Comparison of ENCODE assay signal across 29 mouse cellular contexts in genomic region chr6:96716931-96717330, GRCm38 (mm10).
A peak's percentile ranks its signal among the peaks of the same experiment; 100 is the strongest.
DNase-seq lines count a peak whose midpoint lies in the region; ATAC-seq lines count a peak whose summit lies in the region.
"Had no signal": no experiment of that assay in that cellular context is flagged by ENCODE, and none has a peak within 500 bp of the region (broad histone marks: within the 10 kb centered on the region; RNA-seq: fewer than 3 reads in every experiment).

No protein-coding gene starts in this region.

- H3K27me3 ChIP-seq in kidney, embryonic 16.5 days (ENCODE audit: insufficient read depth, low read length), result no peaks in the 10 kb centered on the region
- no peaks in the 10 kb centered on the region for H3K27me3 ChIP-seq in limb, embryonic 11.5 days (ENCODE audit: control insufficient read depth, insufficient read depth, low read length)
- H3K27me3 ChIP-seq in limb, embryonic 10.5 days (ENCODE audit: low read depth, poor library complexity, severe bottlenecking), result no peaks in the 10 kb centered on the region
- H3K27me3 ChIP-seq: CH12.LX; embryonic facial prominence, embryonic 13.5 days; embryonic facial prominence, embryonic 15.5 days; forebrain, embryonic 12.5 days; Patski had no signal

- peak; percentile 2 for DNase-seq in embryo, embryonic 10.5 days (ENCODE audit: low spot score)
- DNase-seq in embryo, embryonic 9.5 days (ENCODE audit: extremely low spot score), result no peak
- no peak for DNase-seq in kidney, adult 9 months
- DNase-seq in limb, embryonic 11.5 days (ENCODE audit: low spot score), result peak; percentile 26
- no peak for DNase-seq in limb, embryonic 10.5 days (ENCODE audit: low spot score)
- DNase-seq in mesoderm, embryonic 11.5 days (ENCODE audit: low read depth, low spot score), result peak; percentile 20
- no peak for DNase-seq in urinary bladder, postnatal 4 days (ENCODE audit: low spot score in 2 of 2)
- DNase-seq: adrenal gland, postnatal 10 days; adrenal gland, postnatal 25 days; B cell, adult 2 months; cerebellum, adult 11 months; cerebellum, adult 18-20 months; cerebellum, adult 8-10 months; cerebellum, adult 9-11 months; cerebellum, postnatal 14 days; cerebellum, postnatal 36 days had no signal

- no peak overlapping the region for H3K9ac ChIP-seq in kidney, embryonic 16.5 days (replicated peaks; ENCODE audit: low read length)
- no peak overlapping the region for H3K9ac ChIP-seq in limb, embryonic 11.5 days (ENCODE audit: low read length)
- H3K9ac ChIP-seq: embryonic facial prominence, embryonic 13.5 days; embryonic facial prominence, embryonic 15.5 days; forebrain, embryonic 12.5 days had no signal

- no peaks in the 10 kb centered on the region for H3K36me3 ChIP-seq in kidney, embryonic 16.5 days (ENCODE audit: insufficient read depth, low read length)
- no peaks in the 10 kb centered on the region for H3K36me3 ChIP-seq in limb, embryonic 11.5 days (ENCODE audit: control insufficient read depth, insufficient read depth, low read length)
- no peaks in the 10 kb centered on the region for H3K36me3 ChIP-seq in limb, embryonic 10.5 days
- H3K36me3 ChIP-seq: embryonic facial prominence, embryonic 13.5 days; embryonic facial prominence, embryonic 15.5 days; forebrain, embryonic 10.5 days; forebrain, embryonic 12.5 days; G1E had no signal

- ATAC-seq in kidney, embryonic 16.5 days (ENCODE audit: low FRiP score, low TSS enrichment), result 0 out of 2 replicates have a peak, but pooled peaks have one; percentile 35
- no peak; the same call in 1 of the 2 replicates for ATAC-seq in limb, embryonic 11.5 days (ENCODE audit: insufficient number of reproducible peaks, low FRiP score, low TSS enrichment, low read depth)
- ATAC-seq: activated CD4-positive, CD25-positive, alpha-beta regulatory T cell, adult 4 months; CD4-positive, CD25-positive, alpha-beta regulatory T cell, adult 4 months; forebrain, embryonic 14.5 days; forebrain, embryonic 16.5 days; Patski had no signal

- H3K4me3 ChIP-seq in kidney, embryonic 16.5 days (ENCODE audit: low read length), result no peak overlapping the region
- H3K4me3 ChIP-seq in limb, embryonic 11.5 days (ENCODE audit: low read depth, low read length), result no peak overlapping the region
- no peak overlapping the region for H3K4me3 ChIP-seq in limb, embryonic 10.5 days
- H3K4me3 ChIP-seq: embryonic facial prominence, embryonic 13.5 days; embryonic facial prominence, embryonic 15.5 days; erythroblast, embryonic 14.5 days; forebrain, embryonic 10.5 days; forebrain, embryonic 12.5 days had no signal

- H3K4me1 ChIP-seq in kidney, embryonic 16.5 days (ENCODE audit: insufficient read depth, low read length), result no peaks in the 10 kb centered on the region
- no peaks in the 10 kb centered on the region for H3K4me1 ChIP-seq in limb, embryonic 11.5 days (ENCODE audit: control insufficient read depth, insufficient read depth, low read length)
- peaks cover 31% of the 10 kb centered on the region for H3K4me1 ChIP-seq in limb, embryonic 10.5 days
- H3K4me1 ChIP-seq: embryonic facial prominence, embryonic 13.5 days; embryonic facial prominence, embryonic 15.5 days; forebrain, embryonic 10.5 days; forebrain, embryonic 12.5 days had no signal

- no peak overlapping the region for H3K27ac ChIP-seq in kidney, embryonic 16.5 days (ENCODE audit: low read length)
- H3K27ac ChIP-seq in limb, embryonic 11.5 days (replicated peaks; ENCODE audit: low read depth, low read length), result no peak overlapping the region
- no peak overlapping the region for H3K27ac ChIP-seq in limb, embryonic 10.5 days
- H3K27ac ChIP-seq: embryonic facial prominence, embryonic 13.5 days; embryonic facial prominence, embryonic 15.5 days; forebrain, embryonic 10.5 days; forebrain, embryonic 12.5 days had no signal

- H3K9me3 ChIP-seq in kidney, embryonic 16.5 days (ENCODE audit: low read length), result no peaks in the 10 kb centered on the region
- no peaks in the 10 kb centered on the region for H3K9me3 ChIP-seq in limb, embryonic 11.5 days (ENCODE audit: control insufficient read depth, low read length)
- H3K9me3 ChIP-seq in limb, embryonic 10.5 days (replicated peaks), result no peaks in the 10 kb centered on the region
- H3K9me3 ChIP-seq: embryonic facial prominence, embryonic 13.5 days; embryonic facial prominence, embryonic 15.5 days; forebrain, embryonic 10.5 days; forebrain, embryonic 12.5 days had no signal

- WGBS in kidney, embryonic 16.5 days, result 57% methylated on average over 2 of the region's 2 CpGs
- WGBS in limb, embryonic 11.5 days, result 11% methylated on average over 2 of the region's 2 CpGs
- WGBS in limb, embryonic 10.5 days, result 32% methylated on average over 2 of the region's 2 CpGs

- no peak overlapping the region for H3K4me2 ChIP-seq in kidney, embryonic 16.5 days (replicated peaks; ENCODE audit: low read depth, low read length)
- H3K4me2 ChIP-seq in limb, embryonic 11.5 days (ENCODE audit: low read depth, severe bottlenecking), result no peak overlapping the region
- H3K4me2 ChIP-seq: embryonic facial prominence, embryonic 13.5 days; embryonic facial prominence, embryonic 15.5 days; forebrain, embryonic 12.5 days had no signal

Comparison
In these comparisons a context has a peak if more than half of its experiments do, and no peak if none do; other contexts are left out.
1. DNase-seq: peak in embryo, embryonic 10.5 days (single experiment), limb, embryonic 11.5 days (single experiment) and mesoderm, embryonic 11.5 days (single experiment); none in embryo, embryonic 9.5 days (single experiment), kidney, adult 9 months (single experiment), limb, embryonic 10.5 days (single experiment) and urinary bladder, postnatal 4 days (0 of 2).